Mouse (Mus musculus) lung, postnatal 0 days (tissue): Measurements from ENCODE around the gene Rhod.

Source experiments
- CTCF ChIP-seq: IDR thresholded peaks from 2 replicates; pipeline ENCODE4 v1.5.1; 2016; ENCODE audit warnings: antibody characterized with exemption, mild to moderate bottlenecking
- EP300 ChIP-seq: IDR thresholded peaks from 2 replicates; pipeline ENCODE4 v1.6.1; 2016; ENCODE audit warnings: antibody characterized with exemption, mild to moderate bottlenecking, control low read depth

GRCm38 (mm10) chr19:4452525-4452924 lies 13.3 kb upstream of the Rhod start:
- TF ChIP-seq CTCF = no peak
- TF ChIP-seq EP300 = no peak
